Mouse (Mus musculus): ENCODE data around the gene Fbxw4.

Gene Fbxw4

GRCm38 (mm10) chr19:45610823-45611222, 49.3 kb downstream of the Fbxw4 start:
- no peak for DNase-seq

GRCm38 (mm10) chr19:45608648-45609339, 51.3 kb downstream of the Fbxw4 start:
- DNase-seq, result no peak

- DNase-seq, result no peak
These were observed 52.6 kb downstream of the Fbxw4 start for GRCm38 (mm10) chr19:45607479-45607878.

- no peak for DNase-seq
These were observed 53.4 kb downstream of the Fbxw4 start for GRCm38 (mm10) chr19:45606701-45607100.

GRCm38 (mm10) chr19:45602606-45603005, 57.5 kb downstream of the Fbxw4 start:
- DNase-seq, result no peak

GRCm38 (mm10) chr19:45597106-45597505, 63.0 kb downstream of the Fbxw4 start:
- DNase-seq, result no peak

GRCm38 (mm10) chr19:45596434-45596833, 63.7 kb downstream of the Fbxw4 start:
- DNase-seq, result no peak

GRCm38 (mm10) chr19:45596019-45596418, 64.1 kb downstream of the Fbxw4 start:
- no peak for DNase-seq

- no peak for DNase-seq
These were observed 64.6 kb downstream of the Fbxw4 start for GRCm38 (mm10) chr19:45595481-45595880.

- DNase-seq, result no peak
These were observed 66.0 kb downstream of the Fbxw4 start for GRCm38 (mm10) chr19:45594079-45594478.

GRCm38 (mm10) chr19:45592916-45593315, 67.2 kb downstream of the Fbxw4 start:
- DNase-seq, result no peak

- DNase-seq, result no peak
These were observed 68.4 kb downstream of the Fbxw4 start for GRCm38 (mm10) chr19:45591704-45592103.

- no peak for DNase-seq
These were observed 70.4 kb downstream of the Fbxw4 start for GRCm38 (mm10) chr19:45589761-45590160.

- DNase-seq, result no peak
These were observed 72.4 kb downstream of the Fbxw4 start for GRCm38 (mm10) chr19:45587509-45588292.

GRCm38 (mm10) chr19:45586850-45587249, 73.3 kb downstream of the Fbxw4 start:
- no peak for DNase-seq

GRCm38 (mm10) chr19:45584856-45585620, 75.1 kb downstream of the Fbxw4 start:
- DNase-seq, result no peak

- DNase-seq, result no peak
These were observed 77.0 kb downstream of the Fbxw4 start for GRCm38 (mm10) chr19:45583136-45583535.

- no peak for DNase-seq
These were observed 78.0 kb downstream of the Fbxw4 start for GRCm38 (mm10) chr19:45582161-45582560.

GRCm38 (mm10) chr19:45581257-45581656, 78.9 kb downstream of the Fbxw4 start:
- DNase-seq, result peak in 1 of 2 experiments; percentile 36

- DNase-seq, result no peak
These were observed 79.9 kb downstream of the Fbxw4 start for GRCm38 (mm10) chr19:45580235-45580634.

GRCm38 (mm10) chr19:45579416-45579815, 80.7 kb downstream of the Fbxw4 start:
- no peak for DNase-seq

GRCm38 (mm10) chr19:45578976-45579375, 81.1 kb downstream of the Fbxw4 start:
- DNase-seq, result no peak

- DNase-seq, result peak in 1 of 2 experiments; percentile 20
These were observed 82.9 kb downstream of the Fbxw4 start for GRCm38 (mm10) chr19:45577141-45577750.

Measured in spleen, adult 18-20 months (tissue).